Mouse (Mus musculus): Measurements from ENCODE around the gene Abca7. TPM values are rescaled to one million over a fixed set of nuclear protein-coding genes. Genes with fewer than 3 reads are reported as not detected.
"Not testable (repeated sequence)": the region's sequence is repeated elsewhere in the genome, so short reads cannot be mapped to it uniquely, and the experiment has no call there.

The Abca7 gene
- total RNA-seq, 2 experiments from 2014 or later, result 10.9 TPM

GRCm38 (mm10) chr10:80052374-80052764 lies 56.1 kb downstream of the Abca7 start:
- intact Hi-C loops (cut with DNase I), result loop anchor here (5.0 kb wide), 1 partner anchor 65 kb away; the partner anchor contains the start of gene Cnn2
- DNase-seq (ENCODE audit: low spot score in 2 of 2), result no peak

- DNase-seq (ENCODE audit: low spot score in 2 of 2), result peak; percentile 100
- intact Hi-C loops (cut with DNase I), result loop anchor here (5.0 kb wide), 1 partner anchor 66 kb away; the partner anchor contains the start of gene Cnn2
Observed at GRCm38 (mm10) chr10:80053259-80053780, 57.0 kb downstream of the Abca7 start.

GRCm38 (mm10) chr10:80053831-80054815 lies 57.8 kb downstream of the Abca7 start:
- intact Hi-C loops (cut with DNase I), result loop anchor here (1.0 to 5.0 kb wide), 2 partner anchors 60 to 67 kb away; partner anchors contain the start of gene Cnn2
- peak; percentile 60 to 62 for DNase-seq (ENCODE audit: low spot score in 2 of 2)

- intact Hi-C loops (cut with DNase I), result loop anchor here (1.0 to 5.0 kb wide), 2 partner anchors 59 to 68 kb away; partner anchors contain the start of gene Cnn2
- not testable (repeated sequence) for DNase-seq (ENCODE audit: low spot score in 2 of 2)
Observed at GRCm38 (mm10) chr10:80054911-80055310, 58.6 kb downstream of the Abca7 start.

GRCm38 (mm10) chr10:80055364-80055763 lies 59.1 kb downstream of the Abca7 start:
- intact Hi-C loops (cut with DNase I), result no loop called here

GRCm38 (mm10) chr10:80055891-80056290 lies 59.6 kb downstream of the Abca7 start:
- intact Hi-C loops (cut with DNase I), result no loop called here
- DNase-seq (ENCODE audit: low spot score in 2 of 2), result no peak

More at GRCm38 (mm10) chr10:80055364-80055763, 59.1 kb downstream of the Abca7 start:
- DNase-seq (ENCODE audit: low spot score in 2 of 2), result no peak

GRCm38 (mm10) chr10:80056506-80056905 lies 60.2 kb downstream of the Abca7 start:
- no peak for DNase-seq (ENCODE audit: low spot score in 2 of 2)
- intact Hi-C loops (cut with DNase I), result no loop called here

- intact Hi-C loops (cut with DNase I), result no loop called here
- DNase-seq (ENCODE audit: low spot score in 2 of 2), result no peak
Observed at GRCm38 (mm10) chr10:80056976-80057682, 60.8 kb downstream of the Abca7 start.

GRCm38 (mm10) chr10:80057683-80058326 lies 61.5 kb downstream of the Abca7 start:
- intact Hi-C loops (cut with DNase I), result no loop called here

GRCm38 (mm10) chr10:80063104-80063503 lies 66.8 kb downstream of the Abca7 start:
- DNase-seq (ENCODE audit: low spot score in 2 of 2), result no peak
- intact Hi-C loops (cut with DNase I), result no loop called here

More at GRCm38 (mm10) chr10:80057683-80058326, 61.5 kb downstream of the Abca7 start:
- DNase-seq (ENCODE audit: low spot score in 2 of 2), result no peak

- DNase-seq (ENCODE audit: low spot score in 2 of 2), result no peak
Observed at GRCm38 (mm10) chr10:80063877-80064650, 67.8 kb downstream of the Abca7 start.

More at GRCm38 (mm10) chr10:80063877-80064650, 67.8 kb downstream of the Abca7 start:
- intact Hi-C loops (cut with DNase I), result no loop called here

Other genes starting within 250 kb of the Abca7 start
- 10 to 100 TPM; 43.8 to 45.4 TPM for gene Polrmt, start 249.9 kb upstream of the Abca7 start, total RNA-seq (2021)
- gene Fgf22, start 241.4 kb upstream of the Abca7 start, total RNA-seq (2021), result 1 to 10 TPM; 1.4 to 2.1 TPM
- gene Rnf126, start 229.5 kb upstream of the Abca7 start, total RNA-seq (2021), result 10 to 100 TPM; 95.4 to 97.1 TPM
- gene Fstl3, start 219.2 kb upstream of the Abca7 start, total RNA-seq (2021), result 1 to 10 TPM; 1.7 to 2.2 TPM
- gene Prss57, start 205.5 kb upstream of the Abca7 start, total RNA-seq (2021), result 1 to 10 TPM in 1 of 2 experiments, under 1 TPM in 1; 0.17 to 1.1 TPM
- gene Palm, start 202.9 kb upstream of the Abca7 start, total RNA-seq (2021), result 100 to 1,000 TPM; 398 to 410 TPM
- gene Misp, start 175.5 kb upstream of the Abca7 start, total RNA-seq (2021), result under 1 TPM; 0.59 to 0.72 TPM
- gene Ptbp1, start 142.1 kb upstream of the Abca7 start, total RNA-seq (2021), result 10 to 100 TPM; 52.1 to 61.1 TPM
- 1 to 10 TPM; 2.3 to 3.1 TPM for gene Prtn3, start 122.0 kb upstream of the Abca7 start, total RNA-seq (2021)
- 10 to 100 TPM; 68.3 to 71.2 TPM for gene Plppr3, start 121.9 kb upstream of the Abca7 start, total RNA-seq (2021)
- not detected for gene Elane, start 110.2 kb upstream of the Abca7 start, total RNA-seq (2021)
- gene Cfd, start 105.6 kb upstream of the Abca7 start, total RNA-seq (2021), result not detected
- 10 to 100 TPM; 55.0 to 66.5 TPM for gene Med16, start 87.6 kb upstream of the Abca7 start, total RNA-seq (2021)
- not detected for gene Gm26602, start 85.6 kb upstream of the Abca7 start, total RNA-seq (2021)
- gene Kiss1r, start 79.5 kb upstream of the Abca7 start, total RNA-seq (2021), result 1 to 10 TPM; 5.7 to 7.6 TPM
- 100 to 1,000 TPM; 438 to 440 TPM for gene R3hdm4, start 75.3 kb upstream of the Abca7 start, total RNA-seq (2021)
- gene Arid3a, start 69.5 kb upstream of the Abca7 start, total RNA-seq (2021), result 1 to 10 TPM; 5.4 to 7.0 TPM
- gene Wdr18, start 36.3 kb upstream of the Abca7 start, total RNA-seq (2021), result 10 to 100 TPM; 45.3 to 46.5 TPM
- under 1 TPM; 0.21 to 0.40 TPM for gene Grin3b, start 25.8 kb upstream of the Abca7 start, total RNA-seq (2021)
- 100 to 1,000 TPM; 140 to 152 TPM for gene Tmem259, start 12.2 kb upstream of the Abca7 start, total RNA-seq (2021)
- gene Cnn2, start 7.9 kb upstream of the Abca7 start, total RNA-seq (2021), result 10 to 100 TPM in 1 of 2 experiments, 1 to 10 TPM in 1; 9.5 to 11.9 TPM
- gene Arhgap45, start 20.2 kb downstream of the Abca7 start, total RNA-seq (2021), result 1 to 10 TPM; 3.3 to 4.0 TPM
- 10 to 100 TPM; 66.9 to 68.9 TPM for gene Polr2e, start 43.3 kb downstream of the Abca7 start, total RNA-seq (2021)
- 100 to 1,000 TPM; 462 to 482 TPM for gene Gpx4, start 50.7 kb downstream of the Abca7 start, total RNA-seq (2021)
- 10 to 100 TPM; 19.2 to 19.3 TPM for gene Sbno2, start 109.1 kb downstream of the Abca7 start, total RNA-seq (2021)
- gene Stk11, start 119.3 kb downstream of the Abca7 start, total RNA-seq (2021), result 10 to 100 TPM; 86.2 to 90.8 TPM
- gene Atp5d, start 142.1 kb downstream of the Abca7 start, total RNA-seq (2021), result 100 to 1,000 TPM; 403 to 424 TPM
- gene Cbarp, start 144.3 kb downstream of the Abca7 start, total RNA-seq (2021), result 100 to 1,000 TPM; 437 to 473 TPM
- 10 to 100 TPM; 94.0 to 96.3 TPM for gene Midn, start 151.8 kb downstream of the Abca7 start, total RNA-seq (2021)
- gene Cirbp, start 169.5 kb downstream of the Abca7 start, total RNA-seq (2021), result 100 to 1,000 TPM in 1 of 2 experiments, 10 to 100 TPM in 1; 95.6 to 111 TPM
- gene 1600002K03Rik, start 176.4 kb downstream of the Abca7 start, total RNA-seq (2021), result 1 to 10 TPM; 5.7 to 6.2 TPM
- gene Efna2, start 183.0 kb downstream of the Abca7 start, total RNA-seq (2021), result 10 to 100 TPM; 13.9 to 14.3 TPM
- 10 to 100 TPM; 39.4 to 41.5 TPM for gene Mum1, start 229.9 kb downstream of the Abca7 start, total RNA-seq (2021)